Mouse (Mus musculus): ENCODE results near the gene Pus3.

Gene Pus3

DNA sequence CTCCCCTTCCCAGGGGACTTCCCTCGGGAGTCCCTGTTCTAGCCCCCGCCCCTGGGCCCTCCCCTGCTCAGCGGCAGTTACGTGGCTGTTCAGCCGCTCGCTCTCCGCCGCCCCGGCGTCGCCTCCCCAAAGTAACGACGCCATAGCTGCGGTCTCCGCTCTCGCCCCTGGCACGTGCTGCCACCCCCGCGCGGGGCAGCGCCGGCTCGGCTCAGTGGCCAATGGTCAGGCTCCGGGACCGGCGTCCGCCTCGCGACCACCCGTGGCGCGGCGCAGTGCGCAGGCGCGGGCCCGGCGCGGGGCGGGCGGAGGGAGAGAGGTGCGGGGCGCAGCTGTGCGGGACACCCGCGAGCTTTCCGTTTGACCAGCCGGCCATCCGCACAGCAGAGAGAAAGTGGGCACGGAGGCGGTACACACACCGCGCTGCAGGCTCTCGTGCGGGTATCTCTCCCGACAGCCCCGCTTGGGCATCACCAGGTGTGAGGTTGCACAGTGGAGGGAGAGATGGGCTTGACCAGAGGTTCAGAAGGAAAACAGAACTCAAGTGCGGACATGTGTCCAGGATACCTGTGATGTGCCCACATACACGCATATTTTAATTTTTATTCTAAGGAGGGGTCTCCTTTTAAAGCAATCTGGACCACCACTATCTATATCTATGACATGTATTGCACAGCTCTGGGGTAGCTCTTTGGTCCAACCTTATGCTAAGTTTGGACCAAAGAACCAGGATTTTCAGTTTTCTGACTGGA is at the start of gene Pus3, which contains the start of gene Ddx25:
Gene Pus3, plus strand, starts transcription at position 339 of the 752 bp plus-strand sequence.
Gene Ddx25, minus strand, starts transcription at position 272 of the 752 bp plus-strand sequence.
- no peak for DNase-seq (ENCODE audit: low read depth, low spot score)

DNA sequence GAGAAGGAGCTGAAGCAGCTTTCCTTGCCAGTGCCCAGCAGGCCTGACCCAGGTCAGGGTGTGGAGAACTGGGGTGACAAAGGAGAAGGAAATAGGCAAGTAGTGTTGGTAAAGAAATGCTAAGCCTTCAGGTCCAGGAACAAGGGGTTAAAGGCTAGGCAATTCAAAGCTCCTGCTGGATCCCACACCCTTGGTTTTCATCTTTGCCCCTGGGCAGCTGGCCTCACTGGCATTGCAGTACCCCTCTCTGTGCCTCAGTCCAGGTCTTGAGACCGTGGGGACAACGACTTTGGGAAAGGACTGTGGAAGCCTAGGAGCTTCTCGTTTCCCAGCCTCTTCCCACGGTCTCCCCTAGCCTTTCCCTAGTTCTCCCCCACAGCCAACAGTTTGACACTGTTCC is 44.5 kb upstream of the Pus3 start:
- no peak for DNase-seq (ENCODE audit: low read depth, low spot score)

DNA sequence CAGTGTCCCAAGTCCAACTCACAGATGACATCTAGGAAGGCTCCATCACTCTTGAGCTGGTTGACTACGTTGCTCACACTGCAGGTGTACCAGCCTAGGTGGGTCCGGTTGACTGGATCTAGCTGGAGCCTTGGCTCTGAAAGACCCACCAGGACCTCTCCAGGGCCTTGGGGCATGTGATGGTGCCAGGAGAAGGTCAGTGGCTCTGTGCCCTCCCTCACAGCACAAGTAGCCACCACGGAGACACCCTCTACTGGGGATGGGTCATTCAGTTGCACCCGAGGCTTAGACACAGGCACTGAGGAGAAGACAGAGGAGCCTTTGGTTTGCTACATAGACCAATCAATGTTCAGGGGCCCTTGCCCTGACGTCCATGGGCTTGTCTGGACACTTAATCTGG is 42.2 kb upstream of the Pus3 start:
- no peak for DNase-seq (ENCODE audit: low read depth, low spot score)

DNA sequence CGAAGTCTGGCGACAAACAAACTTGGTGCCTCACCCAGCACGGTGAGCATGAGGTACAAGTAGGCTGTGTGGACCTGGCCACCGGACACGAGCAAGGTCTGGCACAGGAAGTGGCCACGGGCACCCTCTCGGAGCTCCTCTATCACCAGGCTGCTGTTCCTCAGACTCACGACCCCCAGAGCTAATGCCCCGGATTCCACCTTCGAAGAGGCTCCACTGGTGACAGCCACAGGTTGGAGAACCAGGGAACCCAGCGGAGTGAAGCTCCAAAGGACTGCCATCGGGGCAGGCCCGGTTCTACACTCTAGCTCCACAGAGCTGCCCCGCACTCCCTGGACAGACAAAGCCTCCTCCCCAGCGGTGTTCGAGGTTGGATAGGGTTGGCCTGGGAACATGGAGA is 41.7 kb upstream of the Pus3 start:
- no peak for DNase-seq (ENCODE audit: low read depth, low spot score)

- DNase-seq (ENCODE audit: low read depth, low spot score) = no peak
These were observed 40.2 kb upstream of the Pus3 start, which contains the start of gene Gm1113 for GRCm38 (mm10) chr9:35518169-35518568. Gene Gm1113 (minus strand): TSS chr9:35518269.

DNA sequence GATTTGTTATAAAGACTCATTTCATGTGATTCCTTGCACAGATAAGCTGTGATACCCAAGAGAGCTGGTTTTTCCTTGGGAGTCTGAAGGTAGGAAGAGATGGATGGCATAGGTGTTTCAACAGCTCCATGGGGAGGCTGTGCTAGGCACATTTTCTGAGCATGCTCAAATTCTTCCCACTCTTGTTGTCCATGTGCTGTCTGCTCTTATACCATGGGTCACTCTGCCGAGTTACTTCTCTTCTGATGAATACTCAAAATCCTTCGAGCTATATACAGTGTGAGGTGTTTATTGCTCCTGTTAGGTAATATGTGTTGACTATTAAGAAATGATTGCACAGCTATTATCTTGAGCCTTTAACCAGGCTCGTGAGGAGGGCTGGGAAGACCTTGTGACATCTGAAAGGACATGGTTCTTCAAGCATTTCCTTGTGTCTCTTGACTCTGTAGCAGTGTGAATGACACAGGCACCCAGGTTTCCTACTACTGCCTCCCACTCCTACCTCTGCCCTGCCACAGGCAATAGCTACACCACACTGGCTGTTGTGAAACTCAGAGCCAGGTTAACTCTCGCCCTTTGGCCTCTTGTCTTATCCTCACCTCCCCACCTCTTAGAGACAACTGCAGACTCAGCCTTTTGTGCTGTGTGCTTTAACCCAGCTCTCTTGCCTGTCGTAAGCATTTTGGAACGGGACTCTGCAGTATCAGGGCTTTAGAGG is 37.6 kb upstream of the Pus3 start:
- no peak for DNase-seq (ENCODE audit: low read depth, low spot score)

- DNase-seq (ENCODE audit: low read depth, low spot score) = no peak
These were observed 36.2 kb upstream of the Pus3 start for GRCm38 (mm10) chr9:35522241-35522640.

DNA sequence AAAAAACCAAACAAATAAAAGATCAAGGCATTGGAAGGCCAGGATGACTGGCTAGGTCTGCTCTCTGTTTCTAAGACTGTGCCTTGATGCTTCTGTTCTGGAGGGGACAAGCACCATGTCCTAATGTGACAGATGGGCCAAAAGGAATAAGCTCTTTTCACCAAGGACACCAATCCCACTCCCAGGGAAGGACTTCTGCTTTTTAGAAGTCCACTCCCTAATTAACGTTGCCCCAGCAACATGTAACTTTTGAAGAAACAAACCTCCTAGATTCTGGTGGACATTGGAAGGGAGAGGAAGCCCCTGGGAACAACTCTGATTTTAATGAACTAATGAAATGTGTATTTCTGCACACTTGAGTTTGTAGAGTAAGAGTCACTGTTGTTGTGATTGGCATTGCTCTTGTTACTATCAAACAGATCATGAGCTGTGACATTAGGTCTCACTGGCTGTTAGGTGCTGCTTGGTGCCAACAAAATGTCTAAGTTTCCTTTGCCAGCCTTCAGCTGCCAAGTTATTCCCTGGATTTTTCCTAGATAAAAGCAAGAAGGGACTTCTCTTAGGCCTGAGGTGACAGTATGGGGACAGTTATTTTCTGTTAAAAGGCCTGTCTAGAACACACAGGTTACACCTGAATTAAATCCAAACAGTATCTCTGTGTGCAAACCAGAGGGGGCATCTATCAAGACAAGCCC is 35.4 kb upstream of the Pus3 start:
- no peak for DNase-seq (ENCODE audit: low read depth, low spot score)

GRCm38 (mm10) chr9:35523541-35523940 is 34.9 kb upstream of the Pus3 start:
- no peak for DNase-seq (ENCODE audit: low read depth, low spot score)

DNA sequence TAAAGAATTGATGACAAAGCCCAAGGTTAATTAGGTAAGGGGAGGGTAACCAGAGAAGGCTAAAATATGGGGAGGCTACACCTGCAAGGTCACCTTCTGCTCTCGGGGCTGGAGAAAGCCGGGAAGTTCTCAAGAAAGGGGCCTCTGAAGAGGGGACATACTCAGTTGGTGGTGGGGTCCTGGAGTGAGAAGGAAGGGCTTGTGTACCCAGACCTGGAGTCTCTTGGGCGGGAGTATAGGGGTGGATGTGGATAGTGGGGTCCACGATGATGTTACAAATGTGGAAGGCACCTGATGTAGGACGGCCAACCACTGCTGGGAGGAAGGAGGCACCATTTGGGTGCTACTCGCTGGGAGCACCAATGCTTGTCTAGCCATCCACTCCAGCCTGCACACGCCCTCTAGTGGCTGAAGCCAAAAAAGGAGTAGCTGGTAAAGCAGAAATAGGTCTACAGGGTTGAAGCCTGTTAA is 34.4 kb upstream of the Pus3 start:
- no peak for DNase-seq (ENCODE audit: low read depth, low spot score)

DNA sequence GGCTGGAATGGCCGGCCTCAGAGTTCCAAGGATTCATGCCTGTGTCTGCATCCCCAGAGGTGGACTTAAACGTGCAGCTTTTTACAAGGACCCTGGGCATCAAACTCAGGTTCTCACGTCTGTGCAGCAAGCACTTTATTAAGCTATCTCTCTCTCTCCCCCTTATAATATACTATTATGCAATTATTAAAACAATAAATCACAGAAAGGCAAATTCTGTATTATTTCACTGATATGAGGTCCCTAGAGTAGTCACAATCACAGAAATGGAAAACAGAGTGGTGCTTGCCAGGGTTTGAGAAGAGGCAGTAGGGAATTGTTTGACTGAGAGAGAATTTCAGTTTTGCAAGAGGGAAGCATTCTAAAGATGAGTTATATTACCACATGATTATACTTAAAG is 29.3 kb upstream of the Pus3 start:
- no peak for DNase-seq (ENCODE audit: low read depth, low spot score)

- DNase-seq (ENCODE audit: low read depth, low spot score) = no peak
These were observed 28.6 kb upstream of the Pus3 start for GRCm38 (mm10) chr9:35529796-35530195.

DNA sequence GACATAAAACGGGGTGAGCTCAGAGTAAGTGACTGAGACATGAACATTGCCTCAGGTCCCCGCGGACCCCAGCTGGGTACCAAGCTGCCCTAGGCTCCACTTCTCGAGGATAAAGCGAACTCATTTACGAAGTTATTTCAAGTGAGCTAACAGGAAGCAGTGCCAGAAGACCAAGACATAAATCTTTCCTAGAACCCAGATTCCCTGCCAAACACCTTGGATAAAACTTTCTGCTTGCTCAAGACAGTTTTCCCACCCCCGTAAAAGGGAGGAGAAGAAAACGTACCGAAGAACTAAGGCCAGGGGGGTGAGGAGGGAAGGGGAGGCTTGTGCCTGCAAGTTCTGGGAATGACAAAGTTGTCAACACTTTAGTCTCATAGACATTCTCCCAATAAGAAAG is 25.1 kb upstream of the Pus3 start:
- DNase-seq (ENCODE audit: low read depth, low spot score) = no peak

DNA sequence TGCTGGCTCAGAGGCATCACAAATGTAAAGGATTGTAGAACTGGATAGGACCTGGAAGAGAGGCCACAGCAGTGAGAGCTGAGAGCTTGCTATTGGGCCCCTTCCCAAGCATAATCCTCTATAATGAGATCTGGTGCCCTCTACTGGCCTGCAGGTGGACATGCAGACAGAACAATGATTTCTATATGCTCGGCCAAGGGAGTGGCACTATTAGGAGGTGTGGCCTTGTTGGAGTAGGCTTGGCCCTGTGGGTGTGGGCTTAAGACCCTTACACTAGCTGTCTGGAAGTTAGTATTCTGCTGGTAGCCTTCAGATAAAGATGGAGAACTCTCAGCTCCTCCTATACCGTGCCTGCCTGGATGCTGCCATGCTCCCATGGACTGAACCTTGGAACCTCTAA is 23.3 kb upstream of the Pus3 start:
- no peak for DNase-seq (ENCODE audit: low read depth, low spot score)

DNA sequence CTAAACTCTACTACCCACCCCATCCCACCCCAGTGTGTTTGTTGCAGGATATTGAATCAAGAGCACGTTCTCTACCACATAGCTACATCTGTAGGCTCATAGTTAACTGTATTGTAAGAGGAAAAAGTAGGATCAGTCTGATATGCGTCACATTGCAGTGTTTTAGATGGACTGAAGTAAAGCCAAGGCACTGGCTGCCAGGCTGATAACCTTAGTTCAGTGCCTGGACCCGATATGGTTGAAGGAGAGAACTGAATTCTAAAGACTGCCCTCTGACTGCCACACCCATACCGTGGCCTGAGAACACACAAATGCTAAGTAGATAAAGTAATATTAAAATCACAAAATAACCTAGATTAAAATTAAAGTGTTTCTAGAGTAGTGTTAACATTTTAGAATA is 22.5 kb upstream of the Pus3 start:
- no peak for DNase-seq (ENCODE audit: low read depth, low spot score)

DNA sequence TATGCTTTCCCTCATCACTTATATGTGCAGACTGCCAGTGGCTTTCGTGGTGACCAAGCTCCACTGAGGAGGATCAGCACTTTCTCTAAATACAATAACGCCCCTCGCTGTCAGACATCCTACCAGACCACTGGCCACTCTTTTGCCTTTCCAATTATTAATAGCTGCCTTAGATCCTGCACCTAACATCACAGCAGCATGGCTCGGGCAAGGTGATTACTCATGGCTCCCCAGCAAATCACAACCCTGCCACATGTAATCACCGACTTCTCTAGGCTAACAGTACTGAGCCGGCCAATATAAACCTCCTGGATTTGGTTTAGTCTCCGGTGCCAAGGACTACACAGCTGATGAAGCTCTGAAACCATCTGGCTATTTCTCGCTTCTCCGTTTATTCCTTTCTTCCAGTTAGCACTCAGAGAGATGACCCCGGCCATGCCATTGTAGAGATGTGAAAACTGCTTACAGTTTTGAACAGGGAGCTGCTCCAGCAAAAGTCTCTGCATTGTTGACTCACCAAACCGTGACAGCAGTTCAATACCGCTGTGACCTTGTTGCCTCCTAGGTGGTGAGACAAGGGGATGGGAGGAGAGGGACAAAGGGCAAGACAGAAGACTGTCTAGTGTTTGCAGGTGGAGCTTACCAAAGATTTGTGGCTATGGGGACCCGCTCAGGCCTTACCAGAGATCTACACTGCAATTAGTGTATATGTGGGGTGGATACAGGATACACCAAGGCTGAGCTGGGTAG is 19.2 kb upstream of the Pus3 start:
- DNase-seq (ENCODE audit: low read depth, low spot score) = no peak

- DNase-seq (ENCODE audit: low read depth, low spot score) = no peak
These were observed 17.4 kb upstream of the Pus3 start for GRCm38 (mm10) chr9:35541024-35541423.

- DNase-seq (ENCODE audit: low read depth, low spot score) = peak; percentile 27
These were observed 16.9 kb upstream of the Pus3 start for GRCm38 (mm10) chr9:35541488-35541887.

DNA sequence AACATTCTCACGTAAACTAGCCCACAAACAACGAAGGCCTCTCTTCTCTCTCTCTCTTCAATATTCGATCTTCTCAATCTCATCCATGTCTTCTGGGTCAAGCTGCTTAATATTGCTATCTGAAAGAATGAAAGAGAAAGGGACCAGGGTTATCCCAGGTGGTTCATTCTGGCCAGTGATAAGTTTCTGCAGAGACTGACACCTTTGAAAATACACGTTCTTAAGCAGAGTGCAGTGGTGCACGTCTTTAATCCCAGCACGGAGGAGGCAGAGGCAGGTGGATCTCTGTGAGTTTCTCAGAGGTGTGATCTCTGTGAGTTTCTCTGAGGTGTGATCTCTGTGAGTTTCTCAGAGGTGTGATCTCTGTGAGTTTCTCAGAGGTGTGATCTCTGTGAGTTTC is 16.5 kb upstream of the Pus3 start:
- no peak for DNase-seq (ENCODE audit: low read depth, low spot score)

DNA sequence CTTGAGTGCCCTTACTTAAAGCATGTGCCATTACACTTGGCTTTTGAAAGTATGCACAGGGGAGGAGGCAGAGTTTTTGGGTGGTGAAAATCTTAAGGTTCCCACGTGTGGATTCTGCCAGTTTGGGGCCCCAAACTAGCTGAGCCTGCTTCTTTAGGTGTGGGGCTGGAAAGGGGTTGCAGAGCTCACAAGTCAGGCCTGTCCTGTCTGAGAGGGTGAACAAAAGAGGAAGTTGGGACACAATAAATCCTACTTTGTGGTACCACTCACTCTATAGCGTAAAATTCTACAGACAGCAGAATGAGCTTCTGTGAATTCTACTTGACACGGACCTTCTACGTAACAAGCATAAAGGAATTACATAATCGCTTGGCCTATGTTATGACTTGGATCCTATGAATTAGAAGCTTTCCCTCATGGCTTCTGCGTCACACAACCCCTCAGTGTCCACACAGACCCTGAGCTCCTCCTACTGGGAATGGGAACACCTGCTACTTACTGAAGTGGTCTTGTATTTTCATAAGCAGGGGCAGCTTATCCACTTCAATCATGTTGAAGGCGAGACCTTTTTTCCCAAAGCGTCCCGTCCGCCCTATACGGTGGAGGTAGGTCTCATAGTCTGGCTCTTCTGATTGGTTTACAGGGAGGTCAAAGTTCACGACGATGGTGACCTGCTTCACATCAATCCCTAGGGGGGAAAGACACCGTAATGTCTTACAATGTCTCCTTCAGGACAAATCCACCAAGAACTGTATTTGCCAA is 15.1 kb upstream of the Pus3 start:
- no peak for DNase-seq (ENCODE audit: low read depth, low spot score)

DNA sequence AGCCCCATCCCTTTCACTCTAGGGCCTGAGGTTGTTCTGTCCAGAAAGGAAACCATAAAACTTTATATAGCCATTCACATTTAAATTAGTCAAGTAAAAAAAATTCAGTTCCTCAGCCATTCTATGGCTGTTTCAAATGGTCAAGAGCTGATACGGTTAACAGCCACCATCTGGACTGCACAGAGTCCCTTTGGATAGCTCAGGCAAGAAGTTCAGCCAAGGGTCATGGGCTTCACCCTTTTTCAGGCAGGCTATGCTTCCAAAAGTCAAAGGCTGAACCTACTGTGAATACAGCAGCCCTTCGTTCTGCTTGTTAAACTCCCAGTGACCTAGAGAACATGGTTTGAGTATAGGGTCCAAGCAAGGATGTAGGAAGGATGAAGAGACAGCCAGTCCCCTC is 13.7 kb upstream of the Pus3 start:
- no peak for DNase-seq (ENCODE audit: low read depth, low spot score)
